Mouse (Mus musculus) frontal cortex, postnatal 25 days (tissue): ENCODE data around the gene Pard3b.

ENCODE experiments used
- DNase-seq, 2 experiments: peaks; one replicate each; pipeline ENCODE4 v3.0.0; 2022; ENCODE audit warnings: low spot score in 2 of 2

Gene Pard3b

GRCm38 (mm10) chr1:62244191-62244984, 605.8 kb downstream of the Pard3b start:
- no peak for DNase-seq

- no peak for DNase-seq
Observed at GRCm38 (mm10) chr1:62252432-62252831, 613.8 kb downstream of the Pard3b start.

DNA sequence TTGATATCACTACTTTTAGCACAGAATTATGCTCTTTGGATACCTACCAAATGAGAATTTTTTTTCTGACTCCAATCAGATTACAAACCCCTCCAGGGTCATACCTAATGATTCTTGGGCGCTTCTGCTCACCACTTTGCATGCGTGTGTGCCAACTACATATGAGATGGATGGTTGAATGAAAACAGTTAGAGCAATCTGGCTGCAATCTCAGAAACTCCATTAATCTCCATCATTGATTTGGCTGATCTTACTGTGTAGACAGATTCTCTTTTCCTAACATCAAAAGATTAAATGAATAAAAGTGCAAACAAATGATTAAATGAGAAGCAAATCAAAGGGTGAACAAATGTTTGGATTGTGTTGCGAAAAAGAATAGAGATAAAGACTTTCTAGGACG, 615.7 kb downstream of the Pard3b start:
- no peak for DNase-seq

GRCm38 (mm10) chr1:62254888-62255287, 616.3 kb downstream of the Pard3b start:
- no peak for DNase-seq

DNA sequence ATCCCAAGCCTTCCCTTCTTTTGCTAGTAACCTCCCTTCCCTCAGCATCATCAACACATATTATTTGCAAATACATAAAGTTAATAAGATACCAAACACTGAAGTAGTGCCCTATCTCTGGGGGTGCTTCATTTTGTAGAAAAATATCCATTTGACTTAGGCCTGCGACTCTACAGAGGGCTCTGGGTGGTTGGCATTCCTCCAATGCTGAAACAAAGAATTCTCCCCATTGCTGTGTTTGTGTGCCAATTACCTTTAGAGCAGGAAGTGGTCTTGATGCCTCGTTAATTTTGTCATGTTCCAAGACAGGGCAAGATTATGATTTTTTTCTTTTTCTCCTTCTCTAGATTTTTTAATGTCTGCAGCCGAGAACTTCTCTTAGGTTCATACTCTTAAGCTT, 637.8 kb downstream of the Pard3b start:
- DNase-seq: no peak

- DNase-seq: no peak
Observed at GRCm38 (mm10) chr1:62278586-62278985, 640.0 kb downstream of the Pard3b start.

GRCm38 (mm10) chr1:62280586-62280985, 642.0 kb downstream of the Pard3b start:
- no peak for DNase-seq

GRCm38 (mm10) chr1:62282835-62283234, 644.2 kb downstream of the Pard3b start:
- no peak for DNase-seq

DNA sequence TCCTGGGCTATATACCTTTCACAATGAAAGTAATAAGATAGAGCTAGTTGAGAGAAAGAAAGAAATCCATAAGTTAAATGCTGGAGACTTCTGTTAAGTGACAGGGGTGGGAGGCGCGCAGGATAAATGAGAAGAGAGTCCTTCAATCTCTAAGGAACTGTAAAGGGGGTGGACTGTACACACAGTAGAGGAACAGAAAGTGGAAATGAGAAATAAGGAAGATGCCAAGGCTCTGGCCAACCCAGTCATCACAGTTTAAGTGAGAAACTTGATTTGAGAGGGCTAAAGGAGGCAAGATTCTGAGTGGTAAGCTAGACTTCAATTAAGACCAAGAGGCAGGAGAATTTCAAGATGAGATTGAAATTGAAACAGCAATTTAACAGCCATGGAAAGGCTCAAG, 645.0 kb downstream of the Pard3b start:
- DNase-seq: no peak

GRCm38 (mm10) chr1:62309376-62309775, 670.8 kb downstream of the Pard3b start:
- DNase-seq: no peak

GRCm38 (mm10) chr1:62325237-62325636, 686.6 kb downstream of the Pard3b start:
- DNase-seq: no peak

DNA sequence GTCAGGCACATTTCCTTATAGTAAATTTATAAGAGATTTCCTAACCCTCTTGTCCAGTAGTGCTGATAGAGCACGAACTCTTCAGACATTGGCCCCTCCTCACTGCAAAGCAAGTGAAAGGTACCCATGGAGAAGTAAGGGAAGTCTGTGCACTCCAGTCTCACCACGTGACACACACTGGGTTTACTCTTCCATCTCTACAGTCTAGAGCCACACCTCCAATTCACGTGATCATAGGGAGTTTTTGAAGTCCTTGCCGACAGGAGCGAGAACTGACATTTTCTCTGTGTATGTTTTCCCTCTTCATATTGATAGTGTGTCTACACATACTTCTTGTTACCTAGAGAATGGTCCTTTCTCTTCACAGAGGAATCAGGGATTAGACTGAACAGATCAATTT, 689.1 kb downstream of the Pard3b start:
- DNase-seq: no peak

DNA sequence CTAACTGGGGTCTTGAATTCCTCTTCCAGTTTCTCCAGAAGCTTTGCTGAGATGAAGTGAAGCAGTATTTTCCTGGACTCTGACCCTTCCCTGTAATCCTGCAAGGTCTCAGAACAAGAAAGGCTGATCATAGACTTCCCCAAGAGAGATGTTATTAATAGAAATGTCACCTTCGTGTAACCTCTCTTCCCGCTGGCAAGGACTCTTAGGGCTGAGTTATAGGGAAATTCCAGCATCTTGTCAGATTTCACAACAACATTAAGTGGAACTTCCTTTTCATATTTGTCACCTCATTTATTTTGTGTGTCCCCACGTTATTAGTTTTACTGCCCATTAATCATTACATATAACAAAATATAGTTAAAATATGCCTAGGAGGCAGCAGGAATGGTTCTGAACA, 690.2 kb downstream of the Pard3b start:
- DNase-seq: no peak

DNA sequence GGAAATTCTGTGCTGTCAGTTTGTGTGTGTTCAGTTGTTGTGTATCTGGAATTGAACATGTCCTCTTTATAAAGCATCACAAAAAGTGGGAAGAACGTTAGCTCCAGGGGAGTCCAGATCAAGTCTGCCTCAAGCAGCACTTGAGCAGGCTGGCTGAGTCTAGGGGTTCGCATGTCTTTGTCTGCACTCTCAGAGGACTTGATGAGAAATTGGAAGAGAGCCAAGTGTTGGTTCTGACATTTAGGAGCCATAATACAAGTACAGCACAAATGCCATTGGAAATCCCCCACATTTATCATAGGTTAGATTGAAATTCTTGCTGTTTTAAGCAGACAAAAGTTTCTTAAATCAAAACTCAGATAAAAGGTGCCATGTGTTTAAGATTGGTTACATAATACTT, 694.4 kb downstream of the Pard3b start:
- no peak for DNase-seq

DNA sequence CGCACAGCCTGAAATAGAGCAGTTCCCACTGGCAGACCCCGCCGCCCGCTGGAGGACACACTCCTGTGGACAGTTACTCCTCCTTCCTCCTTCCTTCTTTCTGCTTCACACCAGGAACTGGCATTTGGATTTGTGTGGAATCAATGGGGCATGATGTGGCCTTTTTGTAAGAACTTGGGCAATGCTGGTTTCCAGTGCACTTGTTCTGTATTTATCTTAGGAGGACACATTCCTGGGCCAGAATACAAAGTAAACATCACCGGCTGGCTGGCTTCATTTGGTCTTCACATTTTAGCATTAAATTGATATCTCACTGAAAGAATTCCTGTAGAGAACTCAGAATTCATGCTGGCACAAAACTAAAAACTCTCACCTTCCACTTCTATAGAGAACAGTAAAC, 695.6 kb downstream of the Pard3b start:
- DNase-seq: no peak

DNA sequence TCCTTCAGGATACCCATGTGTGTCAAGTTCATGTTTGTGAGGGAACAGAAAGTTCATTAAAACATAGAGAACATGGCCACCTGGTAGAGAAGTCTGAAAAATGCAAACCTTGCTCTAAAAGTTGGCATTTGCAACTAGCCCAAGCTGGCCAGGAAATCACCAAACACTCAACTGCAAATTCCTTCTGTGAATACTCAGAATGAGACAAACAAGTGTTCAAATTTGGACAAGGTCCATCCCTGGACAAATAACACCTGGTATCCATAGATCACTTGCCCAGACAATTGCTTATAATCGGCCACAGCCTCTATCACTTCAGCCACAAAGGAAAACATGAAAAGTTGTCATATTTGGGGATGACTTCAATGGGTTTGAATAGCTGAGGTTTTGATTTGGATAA, 701.6 kb downstream of the Pard3b start:
- DNase-seq: no peak

GRCm38 (mm10) chr1:62344286-62344685, 705.7 kb downstream of the Pard3b start:
- DNase-seq: no peak

GRCm38 (mm10) chr1:62348371-62348770, 709.7 kb downstream of the Pard3b start:
- DNase-seq: no peak

GRCm38 (mm10) chr1:62355496-62355895, 716.9 kb downstream of the Pard3b start:
- no peak for DNase-seq

DNA sequence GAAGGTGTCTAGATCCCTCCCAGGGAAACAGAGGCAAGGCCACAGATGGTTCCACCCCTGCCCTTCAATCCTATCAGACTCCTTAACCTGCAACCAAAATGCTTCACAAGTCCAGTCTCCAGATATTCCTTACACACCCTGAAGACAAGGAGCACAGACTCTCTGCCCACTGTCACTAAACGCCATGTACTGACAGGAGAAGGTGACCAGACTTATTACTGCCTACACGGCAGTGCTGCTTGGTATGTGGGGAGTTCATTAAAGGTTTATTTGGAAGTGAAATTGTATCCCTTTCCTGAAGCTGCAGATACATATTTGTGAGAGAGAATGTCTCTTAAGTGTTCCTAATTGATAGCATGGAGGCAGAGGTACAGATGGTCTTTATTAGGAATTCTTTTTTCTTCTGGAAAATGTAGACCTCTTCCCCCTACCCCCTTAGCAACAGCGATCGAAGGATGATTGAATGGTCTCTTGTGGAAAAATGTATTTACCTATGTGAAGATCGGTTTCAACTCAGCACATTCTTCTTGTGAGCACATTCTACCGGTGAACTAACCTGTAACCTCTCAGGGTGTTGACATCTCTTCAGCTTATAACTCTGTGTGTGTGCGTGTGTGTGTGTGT, 735.9 kb downstream of the Pard3b start:
- DNase-seq: no peak

DNA sequence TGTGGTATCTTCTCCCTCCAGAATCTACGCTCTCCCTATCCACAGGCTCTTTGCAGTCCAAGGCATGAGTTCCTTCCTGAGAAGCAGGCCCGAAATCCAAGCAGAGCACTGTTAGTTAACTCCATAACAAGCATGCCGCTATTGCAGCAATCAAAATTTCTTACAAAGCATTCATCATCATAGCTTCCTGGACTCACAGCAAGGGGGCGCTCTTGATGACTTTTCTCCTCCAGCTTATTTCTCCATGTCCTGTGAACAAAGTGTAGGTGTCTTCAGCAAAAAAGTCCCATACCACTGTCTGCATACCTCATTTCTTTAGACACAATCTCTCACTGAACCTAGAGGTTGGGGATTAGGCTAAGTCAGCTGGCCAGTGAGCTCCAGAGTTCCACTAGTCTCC, 739.7 kb downstream of the Pard3b start:
- DNase-seq: no peak

GRCm38 (mm10) chr1:62382807-62383514, 744.3 kb downstream of the Pard3b start:
- DNase-seq: no peak

GRCm38 (mm10) chr1:62384241-62384640, 745.6 kb downstream of the Pard3b start:
- no peak for DNase-seq
